Mouse (Mus musculus): ENCODE results near the gene Cyp4f13. TPM values are rescaled to one million over a fixed set of nuclear protein-coding genes. Genes with fewer than 3 reads are reported as not detected.

The Cyp4f13 gene
- polyA plus RNA-seq, 1 experiment from 2014 or later = 16.3 TPM

GRCm38 (mm10) chr17:32950136-32950535 is 2.9 kb upstream of the Cyp4f13 start:
- H3K27ac ChIP-seq (ENCODE audit: low read length) = no peak overlapping the region
- H3K27me3 ChIP-seq (ENCODE audit: insufficient read depth, low read length) = no peaks in the 10 kb centered on the region
- WGBS = 98% methylated on average over 3 of the region's 3 CpGs
- no peak overlapping the region for H3K4me2 ChIP-seq (replicated peaks; ENCODE audit: low read depth, low read length)
- H3K9ac ChIP-seq (replicated peaks; ENCODE audit: low read length) = no peak overlapping the region
- no peaks in the 10 kb centered on the region for H3K36me3 ChIP-seq (ENCODE audit: insufficient read depth, low read length)
- no peak for ATAC-seq (ENCODE audit: low FRiP score, low TSS enrichment)
- no peak overlapping the region for H3K4me3 ChIP-seq (ENCODE audit: low read length)
- peaks cover 15% of the 10 kb centered on the region for H3K4me1 ChIP-seq (ENCODE audit: insufficient read depth, low read length)
- no peaks in the 10 kb centered on the region for H3K9me3 ChIP-seq (ENCODE audit: low read length)

GRCm38 (mm10) chr17:32946716-32947115 is 486 bp downstream of the Cyp4f13 start:
- Histone ChIP-seq H3K27me3 (ENCODE audit: insufficient read depth, low read length) (no peaks in the 10 kb centered on the region), H3K4me1 (ENCODE audit: insufficient read depth, low read length) (peaks cover 15% of the 10 kb centered on the region), H3K9me3 (ENCODE audit: low read length) (no peaks in the 10 kb centered on the region), H3K27ac (ENCODE audit: low read length) (peak overlapping the region; percentile 82), H3K4me3 (ENCODE audit: low read length) (peak overlapping the region; percentile 69), H3K36me3 (ENCODE audit: insufficient read depth, low read length) (no peaks in the 10 kb centered on the region), H3K4me2 (replicated peaks; ENCODE audit: low read depth, low read length) (peak overlapping the region; percentile 84), H3K9ac (replicated peaks; ENCODE audit: low read length) (peak overlapping the region; percentile 72)
- ATAC-seq (ENCODE audit: low FRiP score, low TSS enrichment) = no peak
- WGBS = 61% methylated on average over 9 of the region's 9 CpGs

GRCm38 (mm10) chr17:32944402-32945035 is 2.7 kb downstream of the Cyp4f13 start:
- Histone ChIP-seq H3K4me2 (replicated peaks; ENCODE audit: low read depth, low read length) (no peak overlapping the region), H3K9ac (replicated peaks; ENCODE audit: low read length) (no peak overlapping the region), H3K4me3 (ENCODE audit: low read length) (no peak overlapping the region), H3K4me1 (ENCODE audit: insufficient read depth, low read length) (peaks cover 15% of the 10 kb centered on the region), H3K9me3 (ENCODE audit: low read length) (no peaks in the 10 kb centered on the region), H3K27ac (ENCODE audit: low read length) (no peak overlapping the region), H3K36me3 (ENCODE audit: insufficient read depth, low read length) (no peaks in the 10 kb centered on the region), H3K27me3 (ENCODE audit: insufficient read depth, low read length) (no peaks in the 10 kb centered on the region)
- ATAC-seq (ENCODE audit: low FRiP score, low TSS enrichment) = no peak
- 64% methylated on average over 3 of the region's 3 CpGs for WGBS

- H3K9me3 ChIP-seq (ENCODE audit: low read length) = no peaks in the 10 kb centered on the region
- H3K36me3 ChIP-seq (ENCODE audit: insufficient read depth, low read length) = no peaks in the 10 kb centered on the region
- H3K9ac ChIP-seq (replicated peaks; ENCODE audit: low read length) = no peak overlapping the region
- peaks cover 15% of the 10 kb centered on the region for H3K4me1 ChIP-seq (ENCODE audit: insufficient read depth, low read length)
- H3K4me3 ChIP-seq (ENCODE audit: low read length) = no peak overlapping the region
- ATAC-seq (ENCODE audit: low FRiP score, low TSS enrichment) = no peak
- no peaks in the 10 kb centered on the region for H3K27me3 ChIP-seq (ENCODE audit: insufficient read depth, low read length)
- H3K4me2 ChIP-seq (replicated peaks; ENCODE audit: low read depth, low read length) = no peak overlapping the region
- no peak overlapping the region for H3K27ac ChIP-seq (ENCODE audit: low read length)
- 94% methylated on average over 3 of the region's 3 CpGs for WGBS
These were observed 3.5 kb downstream of the Cyp4f13 start for GRCm38 (mm10) chr17:32943661-32944060.

- ATAC-seq (ENCODE audit: low FRiP score, low TSS enrichment) = no peak
- no peak overlapping the region for H3K4me3 ChIP-seq (ENCODE audit: low read length)
- H3K36me3 ChIP-seq (ENCODE audit: insufficient read depth, low read length) = no peaks in the 10 kb centered on the region
- H3K27ac ChIP-seq (ENCODE audit: low read length) = no peak overlapping the region
- H3K9me3 ChIP-seq (ENCODE audit: low read length) = no peaks in the 10 kb centered on the region
- 68% methylated on average over 4 of the region's 4 CpGs for WGBS
- no peaks in the 10 kb centered on the region for H3K4me1 ChIP-seq (ENCODE audit: insufficient read depth, low read length)
- H3K27me3 ChIP-seq (ENCODE audit: insufficient read depth, low read length) = no peaks in the 10 kb centered on the region
- no peak overlapping the region for H3K9ac ChIP-seq (replicated peaks; ENCODE audit: low read length)
- H3K4me2 ChIP-seq (replicated peaks; ENCODE audit: low read depth, low read length) = no peak overlapping the region
These were observed 7.4 kb downstream of the Cyp4f13 start for GRCm38 (mm10) chr17:32939831-32940230.

GRCm38 (mm10) chr17:32927803-32928202 is 19.4 kb downstream of the Cyp4f13 start:
- Histone ChIP-seq H3K9me3 (ENCODE audit: low read length) (no peaks in the 10 kb centered on the region), H3K27ac (ENCODE audit: low read length) (no peak overlapping the region), H3K4me2 (replicated peaks; ENCODE audit: low read depth, low read length) (no peak overlapping the region), H3K4me3 (ENCODE audit: low read length) (no peak overlapping the region), H3K4me1 (ENCODE audit: insufficient read depth, low read length) (no peaks in the 10 kb centered on the region), H3K36me3 (ENCODE audit: insufficient read depth, low read length) (no peaks in the 10 kb centered on the region), H3K9ac (replicated peaks; ENCODE audit: low read length) (no peak overlapping the region), H3K27me3 (ENCODE audit: insufficient read depth, low read length) (no peaks in the 10 kb centered on the region)
- no peak for ATAC-seq (ENCODE audit: low FRiP score, low TSS enrichment)
- 79% methylated on average over 5 of the region's 5 CpGs for WGBS

- ATAC-seq (ENCODE audit: low FRiP score, low TSS enrichment) = peak; percentile 91
- Histone ChIP-seq H3K9me3 (ENCODE audit: low read length) (peaks cover 4% of the 10 kb centered on the region; the same call in 1 of the 2 replicates), H3K4me1 (ENCODE audit: insufficient read depth, low read length) (no peaks in the 10 kb centered on the region), H3K27ac (ENCODE audit: low read length) (no peak overlapping the region), H3K9ac (replicated peaks; ENCODE audit: low read length) (peak overlapping the region; percentile 78), H3K4me3 (ENCODE audit: low read length) (peak overlapping the region; percentile 52), H3K4me2 (replicated peaks; ENCODE audit: low read depth, low read length) (peak overlapping the region; percentile 81), H3K36me3 (ENCODE audit: insufficient read depth, low read length) (no peaks in the 10 kb centered on the region), H3K27me3 (ENCODE audit: insufficient read depth, low read length) (no peaks in the 10 kb centered on the region)
- 14% methylated on average over 32 of the region's 32 CpGs for WGBS
These were observed 22.4 kb downstream of the Cyp4f13 start for GRCm38 (mm10) chr17:32924658-32925312.

- Histone ChIP-seq H3K9me3 (ENCODE audit: low read length) (peaks cover 4% of the 10 kb centered on the region; the same call in 1 of the 2 replicates), H3K4me1 (ENCODE audit: insufficient read depth, low read length) (no peaks in the 10 kb centered on the region), H3K9ac (replicated peaks; ENCODE audit: low read length) (no peak overlapping the region), H3K36me3 (ENCODE audit: insufficient read depth, low read length) (no peaks in the 10 kb centered on the region), H3K4me2 (replicated peaks; ENCODE audit: low read depth, low read length) (no peak overlapping the region), H3K27me3 (ENCODE audit: insufficient read depth, low read length) (no peaks in the 10 kb centered on the region), H3K4me3 (ENCODE audit: low read length) (no peak overlapping the region), H3K27ac (ENCODE audit: low read length) (no peak overlapping the region)
- 100% methylated on average over 1 of the region's 1 CpGs for WGBS
- ATAC-seq (ENCODE audit: low FRiP score, low TSS enrichment) = no peak
These were observed 23.5 kb downstream of the Cyp4f13 start for GRCm38 (mm10) chr17:32923681-32924080.

- H3K9ac ChIP-seq (replicated peaks; ENCODE audit: low read length) = no peak overlapping the region
- 71% methylated on average over 2 of the region's 2 CpGs for WGBS
- no peak overlapping the region for H3K4me2 ChIP-seq (replicated peaks; ENCODE audit: low read depth, low read length)
- no peaks in the 10 kb centered on the region for H3K27me3 ChIP-seq (ENCODE audit: insufficient read depth, low read length)
- H3K36me3 ChIP-seq (ENCODE audit: insufficient read depth, low read length) = no peaks in the 10 kb centered on the region
- H3K4me1 ChIP-seq (ENCODE audit: insufficient read depth, low read length) = no peaks in the 10 kb centered on the region
- no peak for ATAC-seq (ENCODE audit: low FRiP score, low TSS enrichment)
- peaks cover 4% of the 10 kb centered on the region; the same call in 1 of the 2 replicates for H3K9me3 ChIP-seq (ENCODE audit: low read length)
- H3K4me3 ChIP-seq (ENCODE audit: low read length) = no peak overlapping the region
- H3K27ac ChIP-seq (ENCODE audit: low read length) = no peak overlapping the region
These were observed 28.1 kb downstream of the Cyp4f13 start for GRCm38 (mm10) chr17:32919123-32919522.

- H3K4me1 ChIP-seq (ENCODE audit: insufficient read depth, low read length) = no peaks in the 10 kb centered on the region
- no peaks in the 10 kb centered on the region for H3K27me3 ChIP-seq (ENCODE audit: insufficient read depth, low read length)
- H3K4me3 ChIP-seq (ENCODE audit: low read length) = no peak within 1 kb of the TSS
- H3K4me2 ChIP-seq (replicated peaks; ENCODE audit: low read depth, low read length) = no peak within 1 kb of the TSS
- peaks cover 4% of the 10 kb centered on the region; the same call in 1 of the 2 replicates for H3K9me3 ChIP-seq (ENCODE audit: low read length)
- WGBS = 54% methylated on average over 2 of the region's 2 CpGs
- no peaks in the 10 kb centered on the region for H3K36me3 ChIP-seq (ENCODE audit: insufficient read depth, low read length)
- ATAC-seq (ENCODE audit: low FRiP score, low TSS enrichment) = no peak
- no peak within 1 kb of the TSS for H3K9ac ChIP-seq (replicated peaks; ENCODE audit: low read length)
- no peak within 1 kb of the TSS for H3K27ac ChIP-seq (ENCODE audit: low read length)
These were observed 30.1 kb downstream of the Cyp4f13 start, which contains the start of gene Cyp4f14 for GRCm38 (mm10) chr17:32917131-32917530. TSS of gene Cyp4f14 (minus strand) at chr17:32917342.

Data from kidney, embryonic 16.5 days (tissue).